Mouse (Mus musculus) megakaryocyte, embryonic 14.5 days (primary cell): ENCODE results near the gene Gipc1.

Source experiments
- FLI1 ChIP-seq: IDR thresholded peaks from 2 replicates; pipeline ENCODE4 v1.6.1; 2012; ENCODE audit warnings: low read length, inconsistent platforms, mixed read lengths
- GATA1 ChIP-seq: IDR thresholded peaks from 3 replicates; pipeline ENCODE4 v1.6.1; 2012; ENCODE audit warnings: mixed read lengths, low read length, inconsistent platforms, borderline replicate concordance

DNA sequence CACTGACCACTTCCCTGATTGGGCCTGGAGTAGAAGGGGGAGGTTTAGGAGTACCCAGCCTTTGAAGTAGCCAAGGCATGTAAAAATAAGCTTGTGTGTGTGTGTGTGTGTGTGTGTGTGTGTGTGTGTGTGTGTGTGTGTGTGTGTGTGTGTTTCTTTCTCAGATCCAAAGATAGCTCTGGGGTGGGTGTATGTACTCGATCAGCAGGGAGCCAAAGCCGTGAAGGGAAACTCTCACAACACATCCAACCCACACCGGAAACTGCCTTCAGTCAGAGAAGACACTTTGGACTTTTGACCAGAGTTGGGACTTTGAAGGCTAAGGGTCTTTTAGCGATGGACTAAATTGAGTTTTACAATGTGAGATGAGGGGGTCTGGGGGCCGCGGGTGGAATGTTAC is 2.8 kb upstream of the Gipc1 start:
- TF ChIP-seq GATA1 (no peak), FLI1 (no peak)
